Mouse (Mus musculus) neural tube, embryonic 14.5 days (tissue): ENCODE results near the gene Adm2. TPM values are rescaled to one million over a fixed set of nuclear protein-coding genes. Genes with fewer than 3 reads are reported as not detected.

Experiments used
- ATAC-seq: fragments of 200-750 bp; cut with Nextera tagmentation; 2 replicates; pipeline ENCODE4 v1.8.0; 2017; ENCODE audit warnings: low read depth, mild to moderate bottlenecking, moderate TSS enrichment, moderate library complexity
- H3K27ac ChIP-seq: fragments of 300-500 bp; sonication (generic); 2 replicates; pipeline ENCODE4 v1.5.1; 2014; ENCODE audit warnings: low read depth, mild to moderate bottlenecking, control low read depth, low read length, moderate library complexity, mixed read lengths
- H3K27me3 ChIP-seq: fragments of 300-500 bp; sonication (generic); 2 replicates; pipeline ENCODE4 v1.6.1; 2014; ENCODE audit warnings: low read length; ENCODE audit not compliant: control insufficient read depth, insufficient read depth
- H3K36me3 ChIP-seq: fragments of 300-500 bp; sonication (generic); 2 replicates; pipeline ENCODE4 v1.6.1; 2014; ENCODE audit warnings: low read length, mixed read lengths; ENCODE audit not compliant: control insufficient read depth, insufficient read depth
- H3K4me1 ChIP-seq: fragments of 300-500 bp; sonication (generic); 2 replicates; pipeline ENCODE4 v1.6.1; 2014; ENCODE audit warnings: low read length; ENCODE audit not compliant: control insufficient read depth, insufficient read depth
- H3K4me2 ChIP-seq: fragments of 300-500 bp; sonication (generic); 2 replicates; pipeline ENCODE4 v1.6.1; 2014; ENCODE audit warnings: mild to moderate bottlenecking, low read depth, low read length, control low read depth
- H3K4me3 ChIP-seq: fragments of 300-500 bp; sonication (generic); 2 replicates; pipeline ENCODE4 v1.5.1; 2014; ENCODE audit warnings: low read depth, low read length, control low read depth, mixed read lengths
- H3K9ac ChIP-seq: fragments of 300-500 bp; sonication (generic); replicated peaks from 2 replicates; pipeline ENCODE4 v1.6.1; 2014; ENCODE audit warnings: low read depth, mild to moderate bottlenecking, control low read depth, low read length, mixed read lengths
- H3K9me3 ChIP-seq: fragments of 300-500 bp; sonication (generic); 2 replicates; pipeline ENCODE4 v1.6.1; 2016; ENCODE audit warnings: low read length; ENCODE audit not compliant: control insufficient read depth
- WGBS: fragments of 180-500 bp; shearing (Covaris S2); extraction: QIAGEN DNeasy Blood & Tissue Kit; methylation state at CpG from one replicate; pipeline ENCODE4 v1.1.7; 2014; 5-methylcytosine and 5-hydroxymethylcytosine counted together
- polyA plus RNA-seq: library from polyadenylated mRNA; unstranded; fragments of >200 nt; fragmentation: Nextera tagmentation; extraction: Ambion mirVana; gene quantifications from 2 replicates; pipeline ENCODE4 v1.2.1, GENCODE M21; 2014

Gene Adm2
- polyA plus RNA-seq, 1 experiment from 2014 or later = not detected

DNA sequence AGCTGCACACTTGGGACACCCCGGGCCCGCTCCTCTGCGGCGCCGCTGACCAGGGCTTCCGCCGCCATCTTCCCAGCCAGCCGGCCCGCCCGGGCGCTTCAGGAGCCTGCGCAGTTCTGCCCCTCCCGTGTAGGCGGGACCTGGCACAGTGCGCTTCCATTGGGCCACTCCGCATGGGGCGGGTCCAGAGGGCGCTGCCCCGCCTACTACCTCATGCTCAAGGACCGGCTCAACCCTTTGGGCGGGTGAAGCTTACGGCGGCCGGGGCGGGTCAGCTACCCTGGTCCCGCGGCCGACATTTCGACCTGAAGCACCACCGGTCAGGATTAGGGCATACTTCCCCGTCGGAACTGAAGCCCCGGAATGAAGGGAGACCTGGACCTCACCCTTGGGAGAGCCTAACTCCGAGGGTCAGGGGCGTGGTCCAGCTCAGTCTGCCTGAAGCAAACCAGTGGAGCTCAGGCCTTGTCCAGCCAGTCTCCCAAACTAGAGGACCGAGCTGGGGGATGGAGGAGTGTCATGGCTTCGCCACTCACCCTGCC, 7.3 kb upstream of the Adm2 start, which contains the start of gene Sbf1:
Gene Sbf1 (minus strand): TSS at position 122 of the 542 bp plus-strand sequence.
- ATAC-seq = peak; percentile 99
- H3K4me3 ChIP-seq = peak within 1 kb of the TSS; percentile 97
- peak within 1 kb of the TSS; percentile 79 for H3K4me2 ChIP-seq
- H3K9me3 ChIP-seq = no peaks in the 10 kb centered on the region
- H3K27ac ChIP-seq = peak within 1 kb of the TSS; percentile 34; the same call in 1 of the 2 replicates
- under 1% methylated on average over 34 of the region's 37 CpGs for WGBS
- H3K9ac ChIP-seq = peak within 1 kb of the TSS; percentile 88
- peaks cover 16% of the 10 kb centered on the region for H3K4me1 ChIP-seq
- no peaks in the 10 kb centered on the region for H3K27me3 ChIP-seq
- no peaks in the 10 kb centered on the region for H3K36me3 ChIP-seq

GRCm38 (mm10) chr15:89316146-89316545, 6.4 kb upstream of the Adm2 start:
- Histone ChIP-seq H3K27me3 (no peaks in the 10 kb centered on the region), H3K4me1 (peaks cover 13% of the 10 kb centered on the region), H3K27ac (no peak overlapping the region), H3K4me3 (no peak overlapping the region), H3K4me2 (no peak overlapping the region), H3K36me3 (no peaks in the 10 kb centered on the region), H3K9me3 (no peaks in the 10 kb centered on the region), H3K9ac (no peak overlapping the region)
- 71% methylated on average over 11 of the region's 11 CpGs for WGBS
- no peak for ATAC-seq

DNA sequence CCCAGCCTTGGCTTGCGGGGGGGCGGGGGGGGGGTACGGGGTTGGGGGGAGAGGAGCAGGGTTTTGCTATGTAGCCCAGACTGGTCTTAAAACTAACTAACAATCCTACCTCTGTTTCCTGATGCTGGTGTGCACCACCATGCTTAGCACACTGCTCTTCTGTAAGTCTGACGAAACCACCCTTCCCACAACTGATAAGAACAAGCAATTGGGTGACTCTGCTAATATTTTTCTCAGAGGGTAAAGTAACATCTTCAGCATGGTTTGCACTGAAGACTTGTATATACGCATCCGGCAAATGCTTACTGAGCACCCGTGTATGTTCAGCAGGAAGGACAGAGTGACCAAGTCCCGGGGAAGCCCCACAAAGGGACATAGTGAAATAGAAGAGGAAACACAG, 1.3 kb upstream of the Adm2 start:
- H3K36me3 ChIP-seq = no peaks in the 10 kb centered on the region
- no peak for ATAC-seq
- H3K4me3 ChIP-seq = no peak overlapping the region
- no peaks in the 10 kb centered on the region for H3K9me3 ChIP-seq
- no peaks in the 10 kb centered on the region for H3K27me3 ChIP-seq
- no peak overlapping the region for H3K9ac ChIP-seq
- no peak overlapping the region for H3K4me2 ChIP-seq
- WGBS = 85% methylated on average over 8 of the region's 8 CpGs
- no peak overlapping the region for H3K27ac ChIP-seq
- no peaks in the 10 kb centered on the region for H3K4me1 ChIP-seq

GRCm38 (mm10) chr15:89323656-89324055, 1.1 kb downstream of the Adm2 start:
- no peak overlapping the region for H3K27ac ChIP-seq
- no peak overlapping the region for H3K4me2 ChIP-seq
- no peaks in the 10 kb centered on the region for H3K9me3 ChIP-seq
- no peak for ATAC-seq
- no peaks in the 10 kb centered on the region for H3K4me1 ChIP-seq
- H3K27me3 ChIP-seq = no peaks in the 10 kb centered on the region
- no peaks in the 10 kb centered on the region for H3K36me3 ChIP-seq
- no peak overlapping the region for H3K9ac ChIP-seq
- H3K4me3 ChIP-seq = no peak overlapping the region
- WGBS = 82% methylated on average over 4 of the region's 4 CpGs

- H3K4me3 ChIP-seq = no peak overlapping the region
- no peaks in the 10 kb centered on the region for H3K4me1 ChIP-seq
- H3K27me3 ChIP-seq = no peaks in the 10 kb centered on the region
- no peaks in the 10 kb centered on the region for H3K36me3 ChIP-seq
- no peak overlapping the region for H3K9ac ChIP-seq
- no peaks in the 10 kb centered on the region for H3K9me3 ChIP-seq
- WGBS = 69% methylated on average over 5 of the region's 5 CpGs
- ATAC-seq = no peak
- H3K27ac ChIP-seq = no peak overlapping the region
- H3K4me2 ChIP-seq = no peak overlapping the region
Observed at GRCm38 (mm10) chr15:89326441-89326840, 3.9 kb downstream of the Adm2 start.

- Histone ChIP-seq H3K9ac (no peak within 1 kb of the TSS), H3K9me3 (no peaks in the 10 kb centered on the region), H3K4me3 (no peak within 1 kb of the TSS), H3K27me3 (no peaks in the 10 kb centered on the region), H3K36me3 (no peaks in the 10 kb centered on the region), H3K27ac (no peak within 1 kb of the TSS), H3K4me1 (no peaks in the 10 kb centered on the region), H3K4me2 (no peak within 1 kb of the TSS)
- no peak for ATAC-seq
- WGBS = 93% methylated on average over 7 of the region's 7 CpGs
Observed at GRCm38 (mm10) chr15:89334271-89334670, 11.8 kb downstream of the Adm2 start, which contains the start of gene Miox. Gene Miox, plus strand, starts transcription at chr15:89334398.

GRCm38 (mm10) chr15:89334774-89335537, 12.4 kb downstream of the Adm2 start:
- ATAC-seq = no peak
- Histone ChIP-seq H3K4me2 (no peak overlapping the region), H3K36me3 (no peaks in the 10 kb centered on the region), H3K4me1 (no peaks in the 10 kb centered on the region), H3K27ac (no peak overlapping the region), H3K9ac (no peak overlapping the region), H3K4me3 (no peak overlapping the region), H3K9me3 (no peaks in the 10 kb centered on the region), H3K27me3 (no peaks in the 10 kb centered on the region)
- WGBS = 86% methylated on average over 17 of the region's 17 CpGs

DNA sequence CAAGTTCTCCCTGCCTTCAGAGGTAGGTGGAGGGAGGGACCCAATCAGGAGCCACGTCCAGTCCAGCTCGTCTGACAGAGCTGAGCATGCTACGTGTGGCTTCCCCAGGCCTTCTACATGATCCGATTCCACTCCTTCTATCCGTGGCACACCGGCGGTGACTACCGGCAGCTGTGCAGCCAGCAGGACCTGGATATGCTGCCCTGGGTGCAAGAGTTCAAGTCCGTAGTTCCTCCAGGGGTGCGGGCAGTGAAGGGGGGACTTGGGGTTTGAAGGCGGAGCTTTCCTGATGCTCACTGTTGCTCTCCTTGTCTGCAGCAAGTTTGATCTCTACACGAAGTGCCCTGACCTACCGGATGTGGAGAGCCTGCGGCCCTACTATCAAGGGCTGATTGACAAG, 13.9 kb downstream of the Adm2 start:
- WGBS = 87% methylated on average over 14 of the region's 14 CpGs

DNA sequence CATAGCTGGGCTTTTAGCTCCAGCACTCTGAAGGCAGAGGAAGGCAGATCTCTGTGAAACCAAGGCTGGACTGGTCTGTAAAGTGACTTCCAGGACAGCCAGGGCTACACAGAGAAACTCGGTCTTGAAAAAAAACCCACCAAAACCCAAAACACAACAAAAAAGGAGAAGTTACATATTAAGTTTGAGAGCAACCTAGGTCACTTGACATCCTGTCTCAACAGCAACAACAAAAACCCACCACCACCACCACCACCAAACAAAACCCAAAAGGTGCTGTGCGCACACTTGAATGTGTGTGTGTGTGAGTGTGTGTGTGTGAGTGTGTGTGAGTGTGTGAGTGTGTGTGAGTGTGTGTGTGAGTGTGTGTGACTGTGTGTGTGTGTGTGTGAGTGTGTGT, 17.2 kb downstream of the Adm2 start:
- H3K4me1 ChIP-seq = no peaks in the 10 kb centered on the region
- H3K9me3 ChIP-seq = no peaks in the 10 kb centered on the region
- no peak for ATAC-seq
- H3K27me3 ChIP-seq = no peaks in the 10 kb centered on the region
- 96% methylated on average over 2 of the region's 2 CpGs for WGBS
- H3K36me3 ChIP-seq = no peaks in the 10 kb centered on the region
- H3K27ac ChIP-seq = no peak overlapping the region
- H3K4me2 ChIP-seq = no peak overlapping the region
- no peak overlapping the region for H3K4me3 ChIP-seq
- H3K9ac ChIP-seq = no peak overlapping the region

More for the DNA sequence above, 13.9 kb downstream of the Adm2 start:
- H3K4me1 ChIP-seq = no peaks in the 10 kb centered on the region
- no peak overlapping the region for H3K4me2 ChIP-seq
- no peaks in the 10 kb centered on the region for H3K27me3 ChIP-seq
- no peak for ATAC-seq
- H3K9ac ChIP-seq = no peak overlapping the region
- H3K4me3 ChIP-seq = no peak overlapping the region
- H3K36me3 ChIP-seq = no peaks in the 10 kb centered on the region
- no peak overlapping the region for H3K27ac ChIP-seq
- no peaks in the 10 kb centered on the region for H3K9me3 ChIP-seq
